Mouse (Mus musculus): ENCODE results near the gene Irf2bpl.

The Irf2bpl gene

GRCm38 (mm10) chr12:86884197-86885058, at the start of gene Irf2bpl:
Gene Irf2bpl (minus strand): TSS chr12:86884798.
- peak; percentile 99 for DNase-seq (ENCODE audit: low read depth, low spot score)

GRCm38 (mm10) chr12:86932575-86932952, 48.0 kb upstream of the Irf2bpl start:
- peak; percentile 95 for DNase-seq (ENCODE audit: low read depth, low spot score)

- DNase-seq (ENCODE audit: low read depth, low spot score): peak; percentile 83
Observed at GRCm38 (mm10) chr12:86931919-86932574, 47.4 kb upstream of the Irf2bpl start.

- DNase-seq (ENCODE audit: low read depth, low spot score): peak; percentile 88
Observed at GRCm38 (mm10) chr12:86930934-86931729, 46.5 kb upstream of the Irf2bpl start.

GRCm38 (mm10) chr12:86923837-86924236, 39.2 kb upstream of the Irf2bpl start:
- DNase-seq (ENCODE audit: low read depth, low spot score): peak; percentile 88

- peak; percentile 57 for DNase-seq (ENCODE audit: low read depth, low spot score)
Observed at GRCm38 (mm10) chr12:86918983-86919722, 34.6 kb upstream of the Irf2bpl start.

- peak; percentile 62 for DNase-seq (ENCODE audit: low read depth, low spot score)
Observed at GRCm38 (mm10) chr12:86918361-86918967, 33.9 kb upstream of the Irf2bpl start.

- DNase-seq (ENCODE audit: low read depth, low spot score): peak; percentile 81
Observed at GRCm38 (mm10) chr12:86916796-86917573, 32.4 kb upstream of the Irf2bpl start.

GRCm38 (mm10) chr12:86915617-86916016, 31.0 kb upstream of the Irf2bpl start:
- no peak for DNase-seq (ENCODE audit: low read depth, low spot score)

GRCm38 (mm10) chr12:86914756-86915155, 30.2 kb upstream of the Irf2bpl start:
- no peak for DNase-seq (ENCODE audit: low read depth, low spot score)

- DNase-seq (ENCODE audit: low read depth, low spot score): no peak
Observed at GRCm38 (mm10) chr12:86914351-86914750, 29.8 kb upstream of the Irf2bpl start.

- peak; percentile 83 for DNase-seq (ENCODE audit: low read depth, low spot score)
Observed at GRCm38 (mm10) chr12:86912335-86913093, 27.9 kb upstream of the Irf2bpl start.

- DNase-seq (ENCODE audit: low read depth, low spot score): peak; percentile 82
Observed at GRCm38 (mm10) chr12:86911482-86911931, 26.9 kb upstream of the Irf2bpl start.

- peak; percentile 92 for DNase-seq (ENCODE audit: low read depth, low spot score)
Observed at GRCm38 (mm10) chr12:86906395-86906794, 21.8 kb upstream of the Irf2bpl start.

- DNase-seq (ENCODE audit: low read depth, low spot score): no peak
Observed at GRCm38 (mm10) chr12:86905876-86906275, 21.3 kb upstream of the Irf2bpl start.

GRCm38 (mm10) chr12:86905203-86905602, 20.6 kb upstream of the Irf2bpl start:
- DNase-seq (ENCODE audit: low read depth, low spot score): peak; percentile 85

GRCm38 (mm10) chr12:86903828-86904806, 19.5 kb upstream of the Irf2bpl start:
- peak; percentile 84 for DNase-seq (ENCODE audit: low read depth, low spot score)

All from ZHBTc4 (cell line).